8 mouse cellular contexts compared by ENCODE assay signal in genomic region chr6:124779984-124780416, GRCm38 (mm10). TPM values are rescaled to one million over a fixed set of nuclear protein-coding genes. Genes with fewer than 3 reads are reported as not detected.
DNase-seq lines count a peak whose midpoint lies in the region; ATAC-seq and TF ChIP-seq lines count a peak whose summit lies in the region.

No protein-coding gene starts in this region.

- peaks cover 44% of the 10 kb centered on the region for H3K27me3 ChIP-seq in heart, embryonic 13.5 days (replicated peaks)
- peaks cover 9% of the 10 kb centered on the region for H3K27me3 ChIP-seq in intestine, embryonic 15.5 days (replicated peaks)
- H3K27me3 ChIP-seq in midbrain, embryonic 13.5 days, result peaks cover 7% of the 10 kb centered on the region

- peak overlapping the region; percentile 65 for H3K9ac ChIP-seq in heart, embryonic 13.5 days
- peak overlapping the region; percentile 28 for H3K9ac ChIP-seq in intestine, embryonic 15.5 days
- H3K9ac ChIP-seq in midbrain, embryonic 13.5 days (replicated peaks), result peak overlapping the region; percentile 42; the same call in 1 of the 2 replicates

- no peak for ATAC-seq in heart, embryonic 13.5 days (ENCODE audit: extremely low read depth, insufficient number of reproducible peaks, low FRiP score, low TSS enrichment)
- no peak for ATAC-seq in intestine, embryonic 15.5 days
- peak; percentile 44; the same call in 1 of the 2 replicates for ATAC-seq in midbrain, embryonic 13.5 days

- H3K9me3 ChIP-seq in heart, embryonic 13.5 days, result no peaks in the 10 kb centered on the region
- H3K9me3 ChIP-seq in intestine, embryonic 15.5 days, result no peaks in the 10 kb centered on the region
- no peaks in the 10 kb centered on the region for H3K9me3 ChIP-seq in midbrain, embryonic 13.5 days

- H3K27ac ChIP-seq in heart, embryonic 13.5 days (replicated peaks), result no peak overlapping the region
- no peak overlapping the region for H3K27ac ChIP-seq in intestine, embryonic 15.5 days
- H3K27ac ChIP-seq in midbrain, embryonic 13.5 days, result no peak overlapping the region

- DNase-seq in heart, postnatal 25 days (ENCODE audit: low spot score), result no peak
- no peak for DNase-seq in brain, embryonic 14.5 days (ENCODE audit: low read depth)
- DNase-seq in right cerebral cortex, postnatal 25 days, result no peak
- no peak for DNase-seq in cerebellum, postnatal 4 days (ENCODE audit: low spot score in 2 of 2)
- no peak for DNase-seq in gastrocnemius, postnatal 4 days (ENCODE audit: low spot score in 2 of 2)

- peaks cover 9% of the 10 kb centered on the region for H3K4me1 ChIP-seq in heart, embryonic 13.5 days
- H3K4me1 ChIP-seq in intestine, embryonic 15.5 days (replicated peaks), result peaks cover 9% of the 10 kb centered on the region
- peaks cover 17% of the 10 kb centered on the region for H3K4me1 ChIP-seq in midbrain, embryonic 13.5 days (replicated peaks)

- no peak for TF ChIP-seq POLR2A in brain, embryonic 14.5 days (IDR thresholded peaks at IDR 0.05; ENCODE audit: borderline replicate concordance, extremely low read depth, insufficient read depth, insufficient read length, poor library complexity, severe bottlenecking)

- 0 out of 2 replicates have a peak, but pooled peaks have one; percentile 11 for TF ChIP-seq CTCF in brain, embryonic 14.5 days (IDR thresholded peaks at IDR 0.05; ENCODE audit: borderline replicate concordance, extremely low read depth, insufficient read depth, insufficient read length)

- intact Hi-C loops in heart, postnatal 25 days (cut with DNase I), result no loop called here

- H3K4me2 ChIP-seq in heart, embryonic 13.5 days, result peak overlapping the region; percentile 70
- peak overlapping the region; percentile 76 for H3K4me2 ChIP-seq in intestine, embryonic 15.5 days (replicated peaks)
- peak overlapping the region; percentile 60 for H3K4me2 ChIP-seq in midbrain, embryonic 13.5 days (replicated peaks)

- H3K36me3 ChIP-seq in heart, embryonic 13.5 days, result no peaks in the 10 kb centered on the region
- H3K36me3 ChIP-seq in intestine, embryonic 15.5 days, result no peaks in the 10 kb centered on the region
- no peaks in the 10 kb centered on the region for H3K36me3 ChIP-seq in midbrain, embryonic 13.5 days

- WGBS in heart, embryonic 13.5 days, result 3% methylated on average over 10 of the region's 10 CpGs
- 6% methylated on average over 10 of the region's 10 CpGs for WGBS in intestine, embryonic 15.5 days
- 2% methylated on average over 10 of the region's 10 CpGs for WGBS in midbrain, embryonic 13.5 days

- peak overlapping the region; percentile 47 for H3K4me3 ChIP-seq in heart, embryonic 13.5 days
- H3K4me3 ChIP-seq in intestine, embryonic 15.5 days (replicated peaks), result peak overlapping the region; percentile 33
- H3K4me3 ChIP-seq in midbrain, embryonic 13.5 days (replicated peaks), result peak overlapping the region; percentile 36

RNA-seq across cellular contexts. Expression of gene Lrrc23, which starts 0.5 kb away (rescaled TPM):
- polyA plus RNA-seq in heart, embryonic 13.5 days (2015; fragmentation: Nextera tagmentation; extraction: Ambion mirVana), result 0.09 TPM in 1 of 2 replicates, not detected in the other
- not detected for total RNA-seq in heart, postnatal 25 days (2021)
- 5.6 and 8.7 TPM in 2 replicates for polyA plus RNA-seq in brain, embryonic 14.5 days (2012; rRNA removed)
- polyA plus RNA-seq in intestine, embryonic 15.5 days (2015; fragmentation: Nextera tagmentation; extraction: Ambion mirVana), result 0.11 and 0.13 TPM in 2 replicates
- polyA plus RNA-seq in midbrain, embryonic 13.5 days (2015; fragmentation: Nextera tagmentation; extraction: Ambion mirVana), result 2.3 and 4.3 TPM in 2 replicates
- total RNA-seq in gastrocnemius, postnatal 4 days (2021), result not detected

RNA-seq across cellular contexts. Expression of gene Eno2, which starts 10.5 kb away (rescaled TPM):
- polyA plus RNA-seq in heart, embryonic 13.5 days (2015; fragmentation: Nextera tagmentation; extraction: Ambion mirVana), result 4.6 and 4.9 TPM in 2 replicates
- total RNA-seq in heart, postnatal 25 days (2021), result 1 to 10 TPM; 1.9 to 3.3 TPM
- polyA plus RNA-seq in brain, embryonic 14.5 days (2012; rRNA removed), result 48.6 and 69.6 TPM in 2 replicates
- polyA plus RNA-seq in intestine, embryonic 15.5 days (2015; fragmentation: Nextera tagmentation; extraction: Ambion mirVana), result 6.0 and 6.8 TPM in 2 replicates
- polyA plus RNA-seq in midbrain, embryonic 13.5 days (2015; fragmentation: Nextera tagmentation; extraction: Ambion mirVana), result 27.5 and 29.7 TPM in 2 replicates
- 1 to 10 TPM; 6.0 to 6.5 TPM for total RNA-seq in gastrocnemius, postnatal 4 days (2021)

RNA-seq across cellular contexts. Expression of gene Atn1, which starts 23.7 kb away (rescaled TPM):
- polyA plus RNA-seq in heart, embryonic 13.5 days (2015; fragmentation: Nextera tagmentation; extraction: Ambion mirVana), result 7.8 and 9.4 TPM in 2 replicates
- total RNA-seq in heart, postnatal 25 days (2021), result 10 to 100 TPM; 37.0 to 39.7 TPM
- 62.8 and 136 TPM in 2 replicates for polyA plus RNA-seq in brain, embryonic 14.5 days (2012; rRNA removed)
- 10.5 and 11.9 TPM in 2 replicates for polyA plus RNA-seq in intestine, embryonic 15.5 days (2015; fragmentation: Nextera tagmentation; extraction: Ambion mirVana)
- polyA plus RNA-seq in midbrain, embryonic 13.5 days (2015; fragmentation: Nextera tagmentation; extraction: Ambion mirVana), result 21.5 and 25.4 TPM in 2 replicates
- total RNA-seq in gastrocnemius, postnatal 4 days (2021), result 10 to 100 TPM; 52.9 to 66.5 TPM

RNA-seq across cellular contexts. Expression of gene Gm45234, which starts 24.2 kb away (rescaled TPM):
- not detected in 2 replicates for polyA plus RNA-seq in heart, embryonic 13.5 days (2015; fragmentation: Nextera tagmentation; extraction: Ambion mirVana)
- 1 to 10 TPM in 1 of 2 experiments, not detected in 1; 3.8 TPM for total RNA-seq in heart, postnatal 25 days (2021)
- polyA plus RNA-seq in brain, embryonic 14.5 days (2012; rRNA removed), result not detected in 2 replicates
- not detected in 2 replicates for polyA plus RNA-seq in intestine, embryonic 15.5 days (2015; fragmentation: Nextera tagmentation; extraction: Ambion mirVana)
- not detected in 2 replicates for polyA plus RNA-seq in midbrain, embryonic 13.5 days (2015; fragmentation: Nextera tagmentation; extraction: Ambion mirVana)
- under 1 TPM in 1 of 2 experiments, not detected in 1; 0.83 TPM for total RNA-seq in gastrocnemius, postnatal 4 days (2021)

RNA-seq across cellular contexts. Expression of gene Spsb2, which starts 28.5 kb away (rescaled TPM):
- polyA plus RNA-seq in heart, embryonic 13.5 days (2015; fragmentation: Nextera tagmentation; extraction: Ambion mirVana), result 8.4 and 10.9 TPM in 2 replicates
- total RNA-seq in heart, postnatal 25 days (2021), result 1 to 10 TPM; 2.9 to 3.3 TPM
- polyA plus RNA-seq in brain, embryonic 14.5 days (2012; rRNA removed), result 5.3 and 5.7 TPM in 2 replicates
- polyA plus RNA-seq in intestine, embryonic 15.5 days (2015; fragmentation: Nextera tagmentation; extraction: Ambion mirVana), result 16.1 and 16.3 TPM in 2 replicates
- polyA plus RNA-seq in midbrain, embryonic 13.5 days (2015; fragmentation: Nextera tagmentation; extraction: Ambion mirVana), result 7.7 and 8.2 TPM in 2 replicates
- 10 to 100 TPM; 10.5 to 11.7 TPM for total RNA-seq in gastrocnemius, postnatal 4 days (2021)
